Mouse (Mus musculus) liver, postnatal 0 days (tissue): ENCODE measurements at regions not wholly inside any gene's neighbourhood (a gene's known extent, or its start where the extent isn't known, plus 50 kb on each side); places are given as distances from the start of the nearest gene placed in this dataset.
"Not testable (repeated sequence)": the region's sequence is repeated elsewhere in the genome, so short reads cannot be mapped to it uniquely, and the experiment has no call there.

ENCODE experiments used
- ATAC-seq: fragments of 200-750 bp; cut with Nextera tagmentation; 2 replicates; pipeline ENCODE4 v1.8.0; 2017; ENCODE audit warnings: mild to moderate bottlenecking, moderate library complexity
- DNase-seq: peaks from one replicate; pipeline ENCODE4 v3.0.0-alpha.2; 2016
- H3K27ac ChIP-seq: fragments of 300-500 bp; sonication (generic); 2 replicates; pipeline ENCODE4 v1.5.1; 2014; ENCODE audit warnings: antibody characterized with exemption, moderate library complexity, mild to moderate bottlenecking, low read depth
- H3K27me3 ChIP-seq: fragments of 300-500 bp; sonication (generic); 2 replicates; pipeline ENCODE4 v1.6.1; 2014; ENCODE audit warnings: low read length, control low read depth, mixed read lengths; ENCODE audit not compliant: insufficient read depth
- H3K36me3 ChIP-seq: fragments of 300-500 bp; sonication (generic); replicated peaks from 2 replicates; pipeline ENCODE4 v1.6.1; 2014; ENCODE audit warnings: mild to moderate bottlenecking, control low read depth, low read length, moderate library complexity, mixed read lengths; ENCODE audit not compliant: insufficient read depth
- H3K4me1 ChIP-seq: fragments of 300-500 bp; sonication (generic); 2 replicates; pipeline ENCODE4 v1.6.1; 2014; ENCODE audit warnings: antibody characterized with exemption, mild to moderate bottlenecking, control low read depth; ENCODE audit not compliant: insufficient read depth
- H3K4me2 ChIP-seq: fragments of 300-500 bp; sonication (generic); 2 replicates; pipeline ENCODE4 v1.6.1; 2014; ENCODE audit warnings: low read depth, mild to moderate bottlenecking, low read length, moderate library complexity, mixed read lengths
- H3K4me3 ChIP-seq: fragments of 300-500 bp; sonication (generic); 2 replicates; pipeline ENCODE4 v1.5.1; 2014; ENCODE audit warnings: low read depth, low read length
- H3K9ac ChIP-seq: fragments of 300-500 bp; sonication (generic); replicated peaks from 2 replicates; pipeline ENCODE4 v1.6.1; 2014; ENCODE audit warnings: mild to moderate bottlenecking, moderate library complexity
- H3K9me3 ChIP-seq: fragments of 300-500 bp; sonication (generic); 2 replicates; pipeline ENCODE4 v1.6.1; 2016; ENCODE audit warnings: mild to moderate bottlenecking, control low read depth, low read length, mixed read lengths
- CTCF ChIP-seq: sonication (generic); IDR thresholded peaks from 2 replicates; pipeline ENCODE4 v1.5.1; 2016; ENCODE audit warnings: antibody characterized with exemption, low read depth
- EP300 ChIP-seq: IDR thresholded peaks from 2 replicates; pipeline ENCODE4 v1.6.1; 2016; ENCODE audit warnings: antibody characterized with exemption, low read depth, mild to moderate bottlenecking
- WGBS: fragments of 180-500 bp; shearing (Covaris S2); extraction: QIAGEN DNeasy Blood & Tissue Kit; methylation state at CpG from one replicate; pipeline ENCODE4 v1.1.7; 2014; ENCODE audit not compliant: insufficient replicate concordance; 5-methylcytosine and 5-hydroxymethylcytosine counted together

DNA sequence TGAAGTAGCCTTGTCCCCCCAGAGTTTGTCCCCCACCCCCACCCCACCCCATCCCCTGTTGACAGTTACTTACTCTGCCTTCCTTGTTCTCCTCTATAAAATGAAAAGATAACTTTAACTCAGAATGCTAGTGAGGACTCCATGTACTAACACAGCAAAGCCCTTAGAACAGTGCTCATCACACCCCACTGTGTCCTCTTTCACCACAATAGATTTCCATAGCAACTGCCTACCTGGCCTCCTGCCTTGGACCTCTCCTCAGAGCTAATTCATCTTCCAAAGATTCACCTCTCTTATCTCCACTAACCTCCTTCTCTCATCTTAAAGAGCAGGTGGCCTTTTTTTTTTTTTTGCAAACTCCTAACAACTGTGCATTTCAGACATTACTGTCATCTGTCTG lies 204.0 kb upstream of the G2e3 start:
- Histone ChIP-seq H3K27ac (no peak overlapping the region), H3K9me3 (no peaks in the 10 kb centered on the region), H3K9ac (no peak overlapping the region), H3K4me1 (no peaks in the 10 kb centered on the region), H3K4me2 (no peak overlapping the region), H3K4me3 (no peak overlapping the region), H3K36me3 (no peaks in the 10 kb centered on the region), H3K27me3 (no peaks in the 10 kb centered on the region)
- TF ChIP-seq CTCF (no peak), EP300 (no peak)
- no peak for ATAC-seq
- no peak for DNase-seq

DNA sequence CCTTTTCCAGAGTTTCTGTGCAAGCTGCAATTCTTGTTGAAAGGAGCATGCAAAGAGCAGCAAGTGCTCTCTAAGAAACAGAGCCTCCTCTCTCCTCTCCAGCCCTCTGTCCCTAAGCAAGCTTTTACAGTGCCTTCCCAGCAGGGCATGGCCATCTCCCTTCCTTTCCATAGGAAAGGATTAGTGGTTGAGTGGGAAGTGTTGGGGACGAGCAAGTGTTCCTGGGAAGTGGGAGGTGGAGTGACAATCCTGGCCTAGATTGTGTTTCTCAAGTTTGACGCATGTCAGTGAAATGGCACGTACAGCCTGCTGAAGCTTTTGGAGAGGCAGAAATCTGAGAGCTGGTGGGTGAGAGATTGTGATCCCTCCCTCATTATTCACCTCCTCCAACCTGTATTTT lies 204.7 kb upstream of the G2e3 start:
- WGBS = 52% methylated on average over 3 of the region's 3 CpGs
- TF ChIP-seq EP300 (no peak), CTCF (no peak)
- Histone ChIP-seq H3K4me3 (no peak overlapping the region), H3K9ac (no peak overlapping the region), H3K4me1 (no peaks in the 10 kb centered on the region), H3K27me3 (no peaks in the 10 kb centered on the region), H3K36me3 (no peaks in the 10 kb centered on the region), H3K27ac (no peak overlapping the region), H3K9me3 (no peaks in the 10 kb centered on the region), H3K4me2 (no peak overlapping the region)
- ATAC-seq = no peak
- no peak for DNase-seq

DNA sequence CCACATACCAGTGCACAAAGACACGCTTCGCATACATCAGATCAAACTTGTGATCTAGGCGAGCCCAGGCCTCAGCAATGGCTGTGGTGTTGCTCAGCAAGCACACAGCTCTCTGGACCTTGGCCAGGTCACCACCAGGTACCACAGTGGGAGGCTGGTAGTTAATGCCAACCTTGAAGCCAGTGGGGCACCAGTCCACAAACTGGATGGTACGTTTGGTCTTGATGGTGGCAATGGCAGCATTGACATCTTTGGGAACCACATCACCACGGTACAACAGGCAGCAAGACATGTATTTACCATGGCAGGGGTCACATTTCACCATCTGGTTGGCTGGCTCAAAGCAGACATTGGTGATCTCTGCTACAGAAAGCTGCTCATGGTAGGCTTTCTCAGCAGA lies 214.2 kb upstream of the G2e3 start:
- H3K9ac ChIP-seq, H3K4me3 ChIP-seq, H3K9me3 ChIP-seq, H3K27ac ChIP-seq, H3K4me2 ChIP-seq, H3K27me3 ChIP-seq, ATAC-seq, DNase-seq, H3K4me1 ChIP-seq, H3K36me3 ChIP-seq: not testable (repeated sequence)
- 69% methylated on average over 5 of the region's 5 CpGs for WGBS

DNA sequence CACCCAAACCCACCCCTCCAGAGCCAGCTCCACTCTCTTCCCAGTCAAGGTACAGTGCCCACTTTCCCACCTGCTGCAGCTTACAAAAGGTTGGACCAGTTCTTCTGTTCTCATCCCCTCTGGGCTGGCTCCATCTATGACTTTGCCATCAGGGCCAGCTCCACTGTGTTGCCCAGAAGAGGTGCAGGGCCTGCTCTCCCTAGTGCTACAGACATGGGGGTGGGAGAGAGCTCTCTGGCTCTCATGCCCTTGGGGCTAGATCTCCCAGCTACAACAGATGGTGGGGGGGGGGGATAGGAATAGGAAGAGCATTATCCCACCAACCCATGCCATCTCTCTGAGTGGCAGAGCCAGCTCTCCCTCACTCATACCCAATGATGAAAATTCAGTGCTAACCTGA lies 219.6 kb upstream of the G2e3 start:
- no peak overlapping the region for H3K4me3 ChIP-seq
- no peaks in the 10 kb centered on the region for H3K27me3 ChIP-seq
- no peaks in the 10 kb centered on the region for H3K9me3 ChIP-seq
- H3K36me3 ChIP-seq = no peaks in the 10 kb centered on the region
- TF ChIP-seq EP300 (no peak), CTCF (no peak)
- ATAC-seq (no peak), DNase-seq (no peak)
- no peak overlapping the region for H3K9ac ChIP-seq
- H3K27ac ChIP-seq = no peak overlapping the region
- no peaks in the 10 kb centered on the region for H3K4me1 ChIP-seq
- no peak overlapping the region for H3K4me2 ChIP-seq

DNA sequence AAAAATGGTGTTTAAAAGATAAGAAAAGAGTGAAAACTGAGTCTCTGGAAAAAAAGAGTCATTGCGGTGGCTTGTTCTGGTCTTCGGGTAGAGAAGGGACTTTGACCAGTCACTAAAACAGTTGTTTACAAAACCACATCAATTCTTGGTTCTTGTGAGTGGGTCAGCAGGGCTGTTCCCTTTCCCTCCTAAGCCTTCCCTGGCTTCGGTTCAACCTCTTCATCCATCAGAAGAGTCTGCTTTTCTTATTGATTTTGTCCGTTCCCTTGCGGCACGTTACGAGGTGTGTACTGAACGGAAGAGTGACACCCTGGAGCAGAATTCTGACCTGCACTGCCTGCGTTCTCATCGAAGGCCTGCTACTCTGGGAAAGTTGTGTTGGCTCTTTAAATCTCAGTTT lies 229.1 kb upstream of the G2e3 start:
- Histone ChIP-seq H3K4me1 (no peaks in the 10 kb centered on the region), H3K9me3 (no peaks in the 10 kb centered on the region), H3K4me2 (no peak overlapping the region), H3K27me3 (no peaks in the 10 kb centered on the region), H3K27ac (no peak overlapping the region), H3K9ac (no peak overlapping the region), H3K36me3 (no peaks in the 10 kb centered on the region), H3K4me3 (no peak overlapping the region)
- 78% methylated on average over 10 of the region's 10 CpGs for WGBS
- ATAC-seq = no peak
- TF ChIP-seq CTCF (no peak), EP300 (no peak)
- DNase-seq = no peak

DNA sequence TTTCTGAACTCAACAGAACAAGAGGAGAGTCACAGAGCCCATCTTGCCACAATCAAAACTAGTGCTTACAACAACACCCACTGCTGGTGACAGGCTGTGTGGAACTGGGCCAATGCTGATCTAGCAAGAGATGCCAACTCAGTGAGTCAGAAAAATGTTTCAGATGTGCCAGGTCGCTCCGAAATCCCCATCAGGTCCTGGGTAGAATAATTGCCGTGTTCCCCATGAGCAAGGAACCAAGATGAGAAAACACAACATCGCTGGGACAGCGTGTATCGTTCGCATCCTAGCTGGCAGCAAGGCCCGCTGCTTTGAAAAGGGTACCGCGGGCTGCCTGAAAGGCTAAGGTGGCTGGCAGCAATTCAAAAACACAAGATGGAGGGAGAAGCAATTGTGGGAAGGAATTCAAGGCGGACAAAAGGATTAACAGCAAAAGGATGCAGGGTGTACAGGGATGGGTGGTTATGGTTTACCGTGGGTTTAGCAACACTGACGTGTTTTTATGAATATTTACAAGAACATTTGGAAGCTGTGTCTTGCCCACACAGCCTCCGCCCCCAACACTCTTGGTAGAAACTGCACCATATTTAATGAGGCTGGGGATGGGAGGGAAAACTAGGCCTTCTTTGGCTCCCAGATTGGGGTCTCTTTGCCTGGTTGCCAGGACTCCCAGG lies 229.7 kb upstream of the G2e3 start:
- WGBS = 86% methylated on average over 14 of the region's 14 CpGs
- no peaks in the 10 kb centered on the region for H3K27me3 ChIP-seq
- H3K4me2 ChIP-seq = no peak overlapping the region
- H3K4me1 ChIP-seq = no peaks in the 10 kb centered on the region
- H3K36me3 ChIP-seq = no peaks in the 10 kb centered on the region
- H3K4me3 ChIP-seq = no peak overlapping the region
- no peak for TF ChIP-seq CTCF
- DNase-seq (no peak), ATAC-seq (no peak)
- H3K27ac ChIP-seq = no peak overlapping the region
- no peak overlapping the region for H3K9ac ChIP-seq
- H3K9me3 ChIP-seq = no peaks in the 10 kb centered on the region

DNA sequence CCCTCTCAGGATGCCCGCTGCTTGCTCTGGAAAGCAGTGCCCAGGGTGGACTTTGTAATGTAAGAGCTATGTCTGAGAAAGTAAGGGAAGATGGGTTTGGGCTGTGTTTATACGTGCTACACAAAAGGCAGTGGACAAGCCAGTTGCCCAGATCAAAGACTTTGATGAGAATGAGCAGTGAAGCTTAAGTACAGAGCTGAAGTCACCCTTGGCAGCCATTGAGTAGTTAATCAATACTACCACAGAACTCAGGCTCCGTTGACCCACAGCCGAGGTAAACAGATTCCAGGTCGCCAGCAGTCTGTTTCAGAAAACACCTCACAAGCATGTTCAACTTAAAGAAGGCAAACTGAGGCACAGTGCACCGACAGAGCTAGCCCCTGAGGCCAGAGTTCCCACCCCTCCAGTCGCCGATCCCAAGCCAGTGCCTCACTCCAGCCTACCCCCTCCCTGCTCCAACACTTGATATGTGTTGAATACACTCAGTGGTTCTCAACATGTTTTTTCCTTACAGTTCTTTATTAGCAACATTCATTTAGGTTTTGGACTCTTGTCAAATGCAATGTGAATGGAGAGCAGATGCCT lies 230.3 kb upstream of the G2e3 start:
- Histone ChIP-seq H3K27me3 (no peaks in the 10 kb centered on the region), H3K4me1 (no peaks in the 10 kb centered on the region), H3K4me3 (no peak overlapping the region), H3K4me2 (no peak overlapping the region), H3K9me3 (no peaks in the 10 kb centered on the region), H3K27ac (no peak overlapping the region), H3K9ac (no peak overlapping the region), H3K36me3 (no peaks in the 10 kb centered on the region)
- TF ChIP-seq CTCF (no peak), EP300 (no peak)
- whole genome bisulfite sequencing = 61% methylated on average over 8 of the region's 8 CpGs
- ATAC-seq (no peak), DNase-seq (no peak)
